Mouse (Mus musculus) intestine, embryonic 16.5 days (tissue): ENCODE results near the gene Ankrd33. TPM values are rescaled to one million over a fixed set of nuclear protein-coding genes. Genes with fewer than 3 reads are reported as not detected.

Source experiments
- ATAC-seq: fragments of 200-750 bp; cut with Nextera tagmentation; 2 replicates; pipeline ENCODE4 v1.8.0; 2017; ENCODE audit warnings: moderate TSS enrichment, moderate library complexity
- H3K27ac ChIP-seq: fragments of 300-500 bp; sonication (generic); 2 replicates; pipeline ENCODE4 v1.5.1; 2014; ENCODE audit warnings: mild to moderate bottlenecking, low read length
- H3K27me3 ChIP-seq: fragments of 300-500 bp; sonication (generic); replicated peaks from 2 replicates; pipeline ENCODE4 v1.6.1; 2014; ENCODE audit warnings: low read length, control low read depth, mixed read lengths; ENCODE audit not compliant: control insufficient read depth, insufficient read depth
- H3K36me3 ChIP-seq: fragments of 300-500 bp; sonication (generic); 2 replicates; pipeline ENCODE4 v1.6.1; 2014; ENCODE audit warnings: low read length, control low read depth; ENCODE audit not compliant: control insufficient read depth, insufficient read depth
- H3K4me1 ChIP-seq: fragments of 300-500 bp; sonication (generic); 2 replicates; pipeline ENCODE4 v1.6.1; 2014; ENCODE audit warnings: low read length, control low read depth, mixed read lengths; ENCODE audit not compliant: control insufficient read depth, insufficient read depth
- H3K4me2 ChIP-seq: fragments of 300-500 bp; sonication (generic); 2 replicates; pipeline ENCODE4 v1.6.1; 2014; ENCODE audit warnings: low read depth, low read length, control low read depth
- H3K4me3 ChIP-seq: fragments of 300-500 bp; sonication (generic); 2 replicates; pipeline ENCODE4 v1.5.1; 2014; ENCODE audit warnings: mild to moderate bottlenecking, low read length
- H3K9ac ChIP-seq: fragments of 300-500 bp; sonication (generic); 2 replicates; pipeline ENCODE4 v1.6.1; 2014; ENCODE audit warnings: low read depth, low read length
- H3K9me3 ChIP-seq: fragments of 300-500 bp; sonication (generic); 2 replicates; pipeline ENCODE4 v1.6.1; 2016; ENCODE audit warnings: low read length, control low read depth; ENCODE audit not compliant: control insufficient read depth
- WGBS: fragments of 180-500 bp; shearing (Covaris S2); extraction: QIAGEN DNeasy Blood & Tissue Kit; methylation state at CpG from one replicate; pipeline ENCODE4 v1.1.7; 2014; 5-methylcytosine and 5-hydroxymethylcytosine counted together
- polyA plus RNA-seq: library from polyadenylated mRNA; unstranded; fragments of >200 nt; fragmentation: Nextera tagmentation; extraction: Ambion mirVana; gene quantifications from 2 replicates; pipeline ENCODE4 v1.2.1, GENCODE M21; 2015

Ankrd33 gene
- polyA plus RNA-seq, 1 experiment from 2014 or later, result not detected

DNA sequence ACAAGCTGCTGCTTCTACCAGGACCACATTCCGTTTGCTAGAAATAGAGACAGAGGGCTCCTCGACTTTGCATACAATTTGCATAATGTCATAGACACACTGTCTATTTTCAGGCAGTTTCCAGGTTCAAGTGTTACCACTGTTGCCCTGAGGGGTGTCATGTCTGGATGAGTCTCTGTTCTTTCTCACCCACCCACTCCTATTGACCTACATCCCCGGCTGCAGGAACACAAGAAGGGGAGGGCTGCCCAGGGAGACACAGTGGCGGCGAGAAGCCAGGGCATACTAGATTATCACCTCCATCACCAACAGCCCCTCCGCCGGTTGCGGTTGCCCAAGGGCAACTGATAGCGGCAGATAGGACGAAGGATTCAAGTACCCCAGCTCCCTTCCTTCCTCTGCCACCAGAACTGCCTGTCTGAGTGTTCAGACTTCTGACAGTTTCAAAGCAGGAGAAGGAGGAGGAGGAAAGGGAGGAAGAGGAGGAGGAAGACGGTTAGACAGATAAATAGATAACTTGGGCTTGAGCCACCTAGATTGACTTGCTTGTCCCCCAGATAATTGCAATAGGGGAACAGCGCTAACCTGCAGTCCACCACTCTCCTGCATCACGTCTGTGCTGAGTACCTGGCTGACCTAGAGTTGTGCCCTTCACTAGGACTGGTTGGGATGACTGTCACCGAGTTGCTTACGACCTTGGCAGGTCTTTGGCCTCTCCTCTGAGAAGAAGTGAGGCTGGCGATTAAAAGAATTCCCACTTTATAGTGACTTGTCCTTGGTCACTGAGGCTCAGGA lies 31.8 kb downstream of the Ankrd33 start:
- no peaks in the 10 kb centered on the region for H3K9me3 ChIP-seq
- H3K9ac ChIP-seq, result peak overlapping the region; percentile 23; the same call in 1 of the 2 replicates
- peaks cover 47% of the 10 kb centered on the region for H3K4me1 ChIP-seq
- H3K4me2 ChIP-seq, result no peak overlapping the region
- no peak for ATAC-seq
- H3K27me3 ChIP-seq, result no peaks in the 10 kb centered on the region
- peak overlapping the region; percentile 24; the same call in 1 of the 2 replicates for H3K27ac ChIP-seq
- WGBS, result 61% methylated on average over 16 of the region's 16 CpGs
- no peak overlapping the region for H3K4me3 ChIP-seq
- no peaks in the 10 kb centered on the region for H3K36me3 ChIP-seq

GRCm38 (mm10) chr15:101147910-101148273 lies 32.3 kb downstream of the Ankrd33 start:
- Histone ChIP-seq H3K9me3 (no peaks in the 10 kb centered on the region), H3K36me3 (no peaks in the 10 kb centered on the region), H3K27ac (peak overlapping the region; percentile 24; the same call in 1 of the 2 replicates), H3K4me3 (no peak overlapping the region), H3K27me3 (no peaks in the 10 kb centered on the region), H3K4me1 (peaks cover 42% of the 10 kb centered on the region), H3K9ac (peak overlapping the region; percentile 23; the same call in 1 of the 2 replicates), H3K4me2 (no peak overlapping the region)
- WGBS, result 14% methylated on average over 6 of the region's 6 CpGs
- ATAC-seq, result no peak

GRCm38 (mm10) chr15:101148604-101149003 lies 33.0 kb downstream of the Ankrd33 start:
- H3K36me3 ChIP-seq, result no peaks in the 10 kb centered on the region
- H3K4me1 ChIP-seq, result peaks cover 35% of the 10 kb centered on the region
- H3K9ac ChIP-seq, result no peak overlapping the region
- no peak for ATAC-seq
- H3K9me3 ChIP-seq, result no peaks in the 10 kb centered on the region
- no peaks in the 10 kb centered on the region for H3K27me3 ChIP-seq
- no peak overlapping the region for H3K27ac ChIP-seq
- H3K4me3 ChIP-seq, result no peak overlapping the region
- whole genome bisulfite sequencing, result 56% methylated on average over 6 of the region's 6 CpGs
- H3K4me2 ChIP-seq, result no peak overlapping the region

DNA sequence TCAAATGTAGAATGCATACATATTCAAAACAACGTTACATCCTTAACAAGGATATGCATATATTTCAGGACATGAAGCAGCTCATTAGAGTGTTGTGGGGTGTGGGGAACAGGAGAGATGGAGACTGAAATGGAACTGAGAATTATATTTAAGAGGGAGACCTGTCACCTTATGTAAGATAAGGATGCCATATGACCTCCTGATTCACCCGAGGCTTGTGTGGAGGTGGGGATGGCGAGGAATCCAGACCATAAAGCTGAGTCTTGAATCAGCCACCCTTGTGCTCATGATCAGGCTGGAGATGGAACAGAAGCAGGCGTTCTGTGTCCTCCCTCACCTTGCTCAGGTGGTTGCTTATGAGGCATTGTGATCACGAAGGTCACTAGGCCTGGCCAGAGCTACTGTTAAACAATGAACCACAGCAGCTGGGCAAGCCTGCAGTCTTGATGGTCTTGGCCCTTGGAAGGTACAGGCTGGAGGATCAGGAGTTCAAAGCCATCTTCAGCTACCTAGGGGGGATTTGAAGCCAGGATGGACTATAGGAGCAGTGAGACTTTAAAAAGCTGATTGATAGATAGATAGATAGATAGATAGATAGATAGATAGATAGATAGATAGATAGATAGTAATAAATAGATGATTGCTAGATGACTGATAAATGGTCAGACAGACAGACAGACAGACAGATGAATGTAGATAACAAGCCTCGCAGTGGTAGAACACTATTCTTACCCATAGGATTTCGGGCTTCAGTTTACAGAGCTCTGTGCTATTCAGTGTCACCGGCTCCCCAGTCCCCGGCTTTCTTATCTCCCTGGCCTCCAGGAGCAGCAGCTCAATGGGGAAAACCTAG lies 36.1 kb downstream of the Ankrd33 start:
- no peak overlapping the region for H3K4me3 ChIP-seq
- H3K27ac ChIP-seq, result no peak overlapping the region
- H3K9me3 ChIP-seq, result no peaks in the 10 kb centered on the region
- 71% methylated on average over 9 of the region's 9 CpGs for WGBS
- no peak overlapping the region for H3K9ac ChIP-seq
- no peaks in the 10 kb centered on the region for H3K36me3 ChIP-seq
- H3K27me3 ChIP-seq, result no peaks in the 10 kb centered on the region
- no peak overlapping the region for H3K4me2 ChIP-seq
- peaks cover 12% of the 10 kb centered on the region for H3K4me1 ChIP-seq
- no peak for ATAC-seq

DNA sequence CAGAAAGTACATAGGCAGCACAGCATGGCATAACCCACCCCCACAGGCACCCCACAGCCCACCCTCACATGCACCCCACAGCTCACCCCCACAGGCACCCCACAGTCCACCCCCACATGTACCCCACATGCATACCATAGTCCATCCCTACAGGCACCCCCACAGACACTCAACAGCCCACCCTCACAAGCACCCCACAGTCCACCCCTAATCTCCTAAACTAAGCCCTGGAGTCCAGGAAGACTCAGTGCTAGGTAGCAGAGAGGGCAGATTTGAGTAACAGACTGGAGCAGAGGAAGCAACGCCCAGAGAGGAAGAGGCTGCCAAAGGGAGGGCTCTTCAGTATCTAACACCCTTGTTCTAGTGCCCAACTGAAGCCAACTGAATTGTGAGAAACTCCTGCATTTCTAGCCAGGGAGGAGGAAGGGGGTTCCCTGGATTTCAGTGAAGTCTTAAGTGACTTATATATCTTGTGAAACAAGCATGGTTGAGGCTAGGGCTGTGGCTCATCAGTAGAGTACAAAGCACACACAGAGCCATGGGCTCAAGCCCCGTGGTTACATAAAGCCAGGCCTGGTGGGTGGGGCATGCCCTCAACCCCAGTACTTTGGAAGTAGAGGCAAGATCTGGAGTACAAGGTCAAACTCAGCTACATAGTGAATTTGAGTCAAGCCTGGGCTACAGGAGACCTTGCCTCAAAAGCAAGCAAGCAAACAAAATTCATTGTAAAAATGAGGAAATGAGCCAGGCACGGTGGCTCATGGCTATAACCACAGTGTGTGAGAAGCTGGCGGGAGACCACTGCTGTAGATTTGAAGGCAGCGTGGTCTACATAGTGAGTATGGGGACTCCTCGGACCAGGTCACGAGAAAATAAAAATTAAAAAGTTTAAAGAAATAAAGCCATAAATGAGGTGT lies 39.4 kb downstream of the Ankrd33 start:
- no peaks in the 10 kb centered on the region for H3K27me3 ChIP-seq
- no peak for ATAC-seq
- no peaks in the 10 kb centered on the region for H3K4me1 ChIP-seq
- H3K4me2 ChIP-seq, result no peak overlapping the region
- WGBS, result 78% methylated on average over 7 of the region's 7 CpGs
- no peak overlapping the region for H3K9ac ChIP-seq
- H3K9me3 ChIP-seq, result no peaks in the 10 kb centered on the region
- no peak overlapping the region for H3K4me3 ChIP-seq
- no peaks in the 10 kb centered on the region for H3K36me3 ChIP-seq
- no peak overlapping the region for H3K27ac ChIP-seq

GRCm38 (mm10) chr15:101160128-101160527 lies 44.6 kb downstream of the Ankrd33 start:
- H3K36me3 ChIP-seq, result no peaks in the 10 kb centered on the region
- H3K4me3 ChIP-seq, result no peak overlapping the region
- H3K4me1 ChIP-seq, result peaks cover 43% of the 10 kb centered on the region
- 27% methylated on average over 1 of the region's 1 CpGs for WGBS
- no peak overlapping the region for H3K4me2 ChIP-seq
- H3K27ac ChIP-seq, result no peak overlapping the region
- no peak overlapping the region for H3K9ac ChIP-seq
- no peak for ATAC-seq
- no peaks in the 10 kb centered on the region for H3K9me3 ChIP-seq
- H3K27me3 ChIP-seq, result no peaks in the 10 kb centered on the region

DNA sequence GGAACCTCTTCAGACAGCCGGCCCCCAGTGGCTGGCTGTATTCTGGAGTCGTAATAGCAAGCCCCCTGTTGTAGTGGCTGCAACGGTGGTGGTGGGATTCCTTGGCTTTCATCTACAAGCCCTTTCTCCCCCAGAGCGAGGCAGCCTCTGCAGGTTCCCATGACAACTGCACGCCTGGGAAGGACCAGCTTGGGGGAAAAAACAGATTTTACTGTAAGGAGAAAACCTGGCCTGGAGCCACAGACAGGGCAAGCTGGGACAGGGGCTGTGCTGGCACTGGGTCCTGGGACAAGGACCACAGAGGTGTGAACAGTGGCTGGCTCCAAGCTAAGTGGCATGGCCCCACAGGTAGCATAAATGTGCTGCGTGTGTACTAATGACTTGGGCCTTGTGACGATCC lies 45.0 kb downstream of the Ankrd33 start:
- Histone ChIP-seq H3K27me3 (no peaks in the 10 kb centered on the region), H3K4me2 (no peak overlapping the region), H3K4me1 (peaks cover 47% of the 10 kb centered on the region), H3K4me3 (no peak overlapping the region), H3K9me3 (no peaks in the 10 kb centered on the region), H3K36me3 (no peaks in the 10 kb centered on the region), H3K27ac (no peak overlapping the region), H3K9ac (no peak overlapping the region)
- 31% methylated on average over 7 of the region's 7 CpGs for WGBS
- no peak for ATAC-seq

DNA sequence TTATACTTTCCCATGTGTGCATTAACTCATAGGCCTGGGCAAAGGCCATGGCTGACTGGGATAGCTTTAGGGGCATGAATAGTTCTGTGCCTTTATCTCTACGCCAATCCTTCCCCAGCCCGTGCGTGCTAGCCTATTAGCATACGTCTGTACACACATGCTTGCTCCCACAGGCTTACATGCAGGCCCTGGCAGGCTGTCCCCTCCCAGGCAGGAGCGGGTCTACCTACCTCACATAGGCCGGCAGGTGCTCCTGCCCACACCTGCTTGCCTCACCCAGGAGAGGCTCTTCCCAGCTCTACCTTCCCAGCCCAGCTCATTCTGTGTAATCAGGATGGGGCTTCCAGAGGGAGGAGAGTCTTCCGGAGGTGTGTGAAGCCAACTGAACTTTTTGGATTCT lies 46.0 kb downstream of the Ankrd33 start:
- Histone ChIP-seq H3K27ac (0 out of 2 replicates have a peak overlapping the region, but pooled peaks have one; percentile 7), H3K4me3 (no peak overlapping the region), H3K27me3 (no peaks in the 10 kb centered on the region), H3K4me2 (no peak overlapping the region), H3K9me3 (no peaks in the 10 kb centered on the region), H3K4me1 (peaks cover 53% of the 10 kb centered on the region), H3K9ac (no peak overlapping the region), H3K36me3 (no peaks in the 10 kb centered on the region)
- ATAC-seq, result peak; percentile 69
- 64% methylated on average over 7 of the region's 7 CpGs for WGBS
